Mouse (Mus musculus): Measurements from ENCODE around the gene Hist4h4.

DNA sequence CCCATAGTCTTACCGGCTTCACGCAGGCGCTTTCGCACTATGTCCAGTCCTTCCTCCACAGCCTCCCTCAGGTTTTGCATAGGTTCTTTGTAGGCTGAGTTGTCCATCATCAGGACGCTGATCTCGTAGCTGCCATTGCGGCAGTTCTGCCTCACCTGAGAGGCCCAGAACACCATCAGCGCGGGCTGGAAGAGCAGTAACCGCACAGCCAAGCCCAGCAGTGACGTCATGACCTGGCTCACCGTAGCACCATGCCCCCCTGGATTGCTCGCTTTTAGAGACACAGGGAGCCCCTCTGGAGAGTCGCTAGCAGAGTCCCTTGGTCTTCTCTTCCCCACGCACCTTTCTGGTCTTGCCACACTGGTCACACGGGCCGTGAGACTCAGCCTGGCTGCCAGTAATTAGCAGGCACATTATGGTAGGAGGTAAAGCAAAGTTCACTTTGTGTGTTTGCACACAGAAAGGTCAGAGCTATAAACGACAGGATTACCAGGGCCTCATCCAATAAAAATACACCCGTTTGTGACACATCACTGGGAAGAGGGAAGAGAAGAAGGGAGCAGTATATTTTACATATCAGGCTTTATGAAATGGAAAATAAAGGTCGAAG, 22.7 kb downstream of the Hist4h4 start, which contains the start of gene Gucy2c:
- no peak for TF ChIP-seq CTCF (IDR thresholded peaks at IDR 0.05; ENCODE audit: insufficient read depth, low read depth, low read length)
- TF ChIP-seq POLR2A (IDR thresholded peaks at IDR 0.05; ENCODE audit: insufficient read depth, low read depth, low read length), result no peak

Data from olfactory bulb, adult 2 months (tissue).